ENCODE assay signal across 30 mouse cellular contexts in the genomic region with DNA sequence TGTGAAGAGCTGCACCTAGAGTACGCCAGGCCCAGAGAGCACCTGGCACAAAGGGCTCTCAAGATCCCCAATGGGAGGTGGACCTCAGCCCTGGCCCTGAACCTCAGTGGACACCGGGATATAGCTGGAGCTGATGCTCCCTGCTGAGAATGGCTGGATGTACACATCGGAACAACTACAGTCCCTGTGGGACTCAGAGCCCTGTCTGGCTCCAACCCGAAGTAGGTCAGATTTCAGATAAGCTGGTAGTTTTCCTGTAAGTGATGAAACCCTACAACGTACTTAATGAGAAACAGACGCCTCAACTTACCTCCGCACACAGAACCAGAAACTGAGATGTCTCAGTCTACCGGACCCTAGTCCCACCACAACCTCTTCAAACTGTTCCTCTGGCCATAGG. TPM values are rescaled to one million over a fixed set of nuclear protein-coding genes. Genes with fewer than 3 reads are reported as not detected.
"Had no signal": no experiment of that assay in that cellular context is flagged by ENCODE, and none has a peak within 500 bp of the region (broad histone marks: within the 10 kb centered on the region; RNA-seq: fewer than 3 reads in every experiment).

No protein-coding gene starts in this region.

- ATAC-seq: hindbrain, postnatal 0 days; inflammation-experienced regulatory T-cells, adult 6 months; intestine, embryonic 15.5 days; intestine, postnatal 0 days; liver, embryonic 12.5 days had no signal

- H3K9ac ChIP-seq: heart, embryonic 12.5 days; hindbrain, embryonic 13.5 days; hindbrain, embryonic 15.5 days; intestine, embryonic 15.5 days; limb, embryonic 13.5 days; limb, embryonic 15.5 days; liver, embryonic 12.5 days; liver, embryonic 14.5 days had no signal

- H3K4me2 ChIP-seq: heart, embryonic 12.5 days; hindbrain, embryonic 13.5 days; hindbrain, embryonic 15.5 days; intestine, embryonic 15.5 days; limb, embryonic 13.5 days; limb, embryonic 15.5 days; liver, embryonic 12.5 days had no signal

- DNase-seq: gastrocnemius, postnatal 25 days; heart, adult 18-20 months; heart, postnatal 10 days; kidney, adult 18-20 months; kidney, adult 8-10 months; kidney, postnatal 10 days; kidney, postnatal 25 days; kidney, postnatal 4 days had no signal

- H3K4me1 ChIP-seq: heart, embryonic 12.5 days; limb, embryonic 13.5 days; limb, embryonic 15.5 days had no signal

- H3K27ac ChIP-seq: heart, embryonic 10.5 days; hindbrain, embryonic 13.5 days; hindbrain, embryonic 15.5 days; hindbrain, postnatal 0 days; intestine, embryonic 15.5 days; layer of hippocampus, adult 2 months; left cerebral cortex, adult 2 months; limb, embryonic 13.5 days; limb, embryonic 15.5 days; liver, embryonic 12.5 days; liver, embryonic 14.5 days had no signal

- H3K27me3 ChIP-seq: heart, embryonic 12.5 days; hindbrain, embryonic 13.5 days; hindbrain, embryonic 15.5 days; intestine, embryonic 15.5 days; limb, embryonic 13.5 days; limb, embryonic 15.5 days; liver, embryonic 12.5 days had no signal

- H3K9me3 ChIP-seq: heart, embryonic 10.5 days; heart, embryonic 12.5 days; hindbrain, embryonic 13.5 days; hindbrain, embryonic 15.5 days; intestine, embryonic 15.5 days; limb, embryonic 13.5 days; limb, embryonic 15.5 days; liver, embryonic 12.5 days had no signal

- H3K4me3 ChIP-seq: heart, embryonic 10.5 days; heart, embryonic 12.5 days; hindbrain, embryonic 13.5 days; hindbrain, embryonic 15.5 days; intestine, embryonic 15.5 days; layer of hippocampus, adult 2 months; left cerebral cortex, adult 2 months; limb, embryonic 13.5 days; limb, embryonic 15.5 days; liver, embryonic 12.5 days had no signal

RNA-seq across cellular contexts. Expression of a gene that starts 11.1 kb away (rescaled TPM):
- total RNA-seq: gastrocnemius, adult 18-20 months; gastrocnemius, adult 8-10 months; hindbrain, postnatal 0 days; layer of hippocampus, adult 2 months; layer of hippocampus, postnatal 10 days; layer of hippocampus, postnatal 25 days; left cerebral cortex, adult 2 months; left cerebral cortex, postnatal 14 days; left cerebral cortex, postnatal 36 days had no signal
- polyA plus RNA-seq: hindbrain, embryonic 11.5 days; hindbrain, embryonic 13.5 days; hindbrain, postnatal 0 days; limb, embryonic 11.5 days; limb, embryonic 13.5 days had no signal
